Mouse (Mus musculus): ENCODE results near the gene Mrps7. TPM values are rescaled to one million over a fixed set of nuclear protein-coding genes. Genes with fewer than 3 reads are reported as not detected.

The Mrps7 gene
- polyA plus RNA-seq, 1 experiment from 2014 or later = 92.8 TPM

DNA sequence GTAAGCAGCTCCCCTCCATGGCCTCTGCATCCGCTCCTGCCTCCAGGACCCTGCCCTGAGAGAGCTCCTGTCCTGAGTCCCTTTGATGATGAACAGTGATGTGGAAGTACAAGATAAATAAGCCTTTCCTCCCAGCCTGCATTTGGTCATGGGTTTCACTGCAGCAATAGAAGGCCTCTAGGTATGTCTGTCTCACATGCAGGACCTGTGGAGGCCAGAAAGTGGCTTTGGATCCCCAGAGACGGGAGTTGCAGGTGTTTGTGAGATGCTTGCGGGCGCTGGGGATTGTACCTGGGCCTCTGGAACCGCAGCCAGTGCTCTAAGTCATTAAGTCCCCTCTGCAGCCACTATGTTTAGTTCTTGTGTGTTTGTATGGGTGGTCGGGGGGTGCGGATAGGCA is 16.2 kb downstream of the Mrps7 start:
- ATAC-seq (ENCODE audit: insufficient number of reproducible peaks, insufficient read depth, low FRiP score, low TSS enrichment, low read depth) = no peak; the same call in 1 of the 2 replicates
- Histone ChIP-seq H3K4me1 (no peaks in the 10 kb centered on the region), H3K4me2 (no peak overlapping the region), H3K36me3 (peaks cover 68% of the 10 kb centered on the region), H3K4me3 (no peak overlapping the region), H3K9me3 (no peaks in the 10 kb centered on the region), H3K9ac (no peak overlapping the region), H3K27ac (no peak overlapping the region), H3K27me3 (no peaks in the 10 kb centered on the region)
- WGBS = 93% methylated on average over 7 of the region's 7 CpGs

DNA sequence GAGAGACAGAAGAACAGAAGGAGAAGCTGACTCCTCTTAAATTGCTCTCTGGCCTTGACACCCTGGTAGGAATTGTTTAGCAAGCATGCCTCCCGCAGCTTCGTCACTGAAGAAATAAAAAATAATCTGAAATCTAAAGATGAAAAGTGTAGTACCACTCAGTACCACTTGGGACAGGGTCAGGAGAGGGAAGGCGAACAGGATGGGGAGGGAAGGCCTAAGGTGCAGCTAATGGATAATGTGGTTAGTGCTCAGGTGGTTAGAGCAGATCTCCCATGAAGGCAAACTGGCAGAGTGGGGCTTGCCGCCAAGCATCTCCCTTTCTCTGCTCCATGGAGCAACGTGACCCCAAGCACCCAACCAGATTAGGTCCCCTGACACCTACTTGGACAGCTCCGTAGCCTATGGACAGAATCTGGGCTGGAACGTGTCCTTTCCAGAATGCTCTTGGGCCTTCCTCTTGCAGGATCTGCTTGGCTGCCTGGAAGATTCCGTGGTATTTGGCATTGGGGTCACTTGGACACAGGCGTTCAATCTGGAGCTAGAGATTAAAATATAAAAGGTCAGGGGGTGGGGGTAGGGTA is 19.9 kb downstream of the Mrps7 start:
- Histone ChIP-seq H3K9ac (no peak overlapping the region), H3K27me3 (no peaks in the 10 kb centered on the region), H3K36me3 (peaks cover 43% of the 10 kb centered on the region), H3K4me3 (no peak overlapping the region), H3K4me1 (peaks cover 13% of the 10 kb centered on the region; the same call in 1 of the 2 replicates), H3K9me3 (no peaks in the 10 kb centered on the region), H3K27ac (no peak overlapping the region), H3K4me2 (no peak overlapping the region)
- no peak for ATAC-seq (ENCODE audit: insufficient number of reproducible peaks, insufficient read depth, low FRiP score, low TSS enrichment, low read depth)
- WGBS = 77% methylated on average over 9 of the region's 9 CpGs

GRCm38 (mm10) chr11:115625877-115626276 is 22.2 kb downstream of the Mrps7 start:
- H3K27me3 ChIP-seq = no peaks in the 10 kb centered on the region
- ATAC-seq (ENCODE audit: insufficient number of reproducible peaks, insufficient read depth, low FRiP score, low TSS enrichment, low read depth) = no peak
- no peak overlapping the region for H3K4me2 ChIP-seq
- H3K36me3 ChIP-seq = peaks cover 22% of the 10 kb centered on the region
- WGBS = 82% methylated on average over 9 of the region's 9 CpGs
- no peak overlapping the region for H3K4me3 ChIP-seq
- no peaks in the 10 kb centered on the region for H3K9me3 ChIP-seq
- 0 out of 2 replicates have a peak overlapping the region, but pooled peaks have one; percentile 21 for H3K9ac ChIP-seq
- H3K4me1 ChIP-seq = peaks cover 13% of the 10 kb centered on the region; the same call in 1 of the 2 replicates
- no peak overlapping the region for H3K27ac ChIP-seq

- 50% methylated on average over 11 of the region's 11 CpGs for WGBS
- H3K9me3 ChIP-seq = no peaks in the 10 kb centered on the region
- H3K27ac ChIP-seq = no peak overlapping the region
- peaks cover 13% of the 10 kb centered on the region for H3K36me3 ChIP-seq
- peak overlapping the region; percentile 80 for H3K9ac ChIP-seq
- ATAC-seq (ENCODE audit: insufficient number of reproducible peaks, insufficient read depth, low FRiP score, low TSS enrichment, low read depth) = no peak
- no peaks in the 10 kb centered on the region for H3K27me3 ChIP-seq
- peaks cover 13% of the 10 kb centered on the region; the same call in 1 of the 2 replicates for H3K4me1 ChIP-seq
- H3K4me3 ChIP-seq = peak overlapping the region; percentile 73
- peak overlapping the region; percentile 94 for H3K4me2 ChIP-seq
Measured at GRCm38 (mm10) chr11:115626824-115627616, 23.3 kb downstream of the Mrps7 start.

DNA sequence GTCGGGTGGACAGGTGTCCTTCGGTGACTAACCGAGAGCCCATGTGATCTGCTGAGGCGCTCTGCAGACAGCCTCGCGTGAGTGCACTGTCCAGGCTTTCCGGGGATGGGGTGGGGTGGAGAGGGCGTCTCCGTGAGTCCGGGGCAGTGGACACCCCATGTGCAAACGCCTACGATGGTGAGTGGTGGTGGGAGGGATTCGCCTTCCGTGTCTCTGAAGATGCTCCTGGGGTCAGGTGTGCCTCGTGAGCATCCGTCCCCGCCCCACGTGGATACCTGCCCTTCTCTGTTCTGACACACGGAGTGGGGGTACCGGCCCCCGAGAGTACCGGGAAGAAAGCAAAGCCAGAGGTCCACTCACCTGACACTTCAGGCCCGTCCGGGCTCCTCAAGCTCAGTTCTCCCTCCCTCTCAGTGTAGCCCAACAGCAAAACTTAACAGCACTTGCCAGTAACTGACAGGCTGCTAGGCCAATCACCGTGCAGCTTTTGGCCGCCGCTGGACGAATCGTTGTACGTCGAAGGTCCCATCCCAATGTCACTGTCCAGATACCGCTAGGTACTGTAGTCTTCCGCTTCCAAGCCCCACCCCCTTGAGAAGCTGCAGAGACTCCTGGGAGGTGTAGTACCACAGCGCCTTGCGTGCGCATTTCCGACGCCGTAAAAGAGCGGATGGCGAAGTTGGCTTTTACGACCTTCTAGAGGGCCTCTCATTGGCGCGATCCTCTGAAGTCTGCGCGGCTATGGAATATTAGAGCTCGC is 24.2 kb downstream of the Mrps7 start, which contains the start of gene Slc25a19:
Gene Slc25a19 (minus strand): TSS at position 591 of the 760 bp plus-strand sequence.
- Histone ChIP-seq H3K27me3 (no peaks in the 10 kb centered on the region), H3K4me1 (peaks cover 13% of the 10 kb centered on the region; the same call in 1 of the 2 replicates), H3K27ac (peak within 1 kb of the TSS; percentile 33; the same call in 1 of the 2 replicates), H3K36me3 (peaks cover 4% of the 10 kb centered on the region), H3K9me3 (no peaks in the 10 kb centered on the region), H3K4me2 (peak within 1 kb of the TSS; percentile 94), H3K4me3 (peak within 1 kb of the TSS; percentile 73), H3K9ac (peak within 1 kb of the TSS; percentile 80)
- WGBS = under 1% methylated on average over 47 of the region's 47 CpGs
- peak; percentile 98 for ATAC-seq (ENCODE audit: insufficient number of reproducible peaks, insufficient read depth, low FRiP score, low TSS enrichment, low read depth)

- Histone ChIP-seq H3K4me3 (peak overlapping the region; percentile 73), H3K9ac (peak overlapping the region; percentile 44; the same call in 1 of the 2 replicates), H3K27ac (peak overlapping the region; percentile 33; the same call in 1 of the 2 replicates)
Measured at GRCm38 (mm10) chr11:115628465-115629101, 24.9 kb downstream of the Mrps7 start.

DNA sequence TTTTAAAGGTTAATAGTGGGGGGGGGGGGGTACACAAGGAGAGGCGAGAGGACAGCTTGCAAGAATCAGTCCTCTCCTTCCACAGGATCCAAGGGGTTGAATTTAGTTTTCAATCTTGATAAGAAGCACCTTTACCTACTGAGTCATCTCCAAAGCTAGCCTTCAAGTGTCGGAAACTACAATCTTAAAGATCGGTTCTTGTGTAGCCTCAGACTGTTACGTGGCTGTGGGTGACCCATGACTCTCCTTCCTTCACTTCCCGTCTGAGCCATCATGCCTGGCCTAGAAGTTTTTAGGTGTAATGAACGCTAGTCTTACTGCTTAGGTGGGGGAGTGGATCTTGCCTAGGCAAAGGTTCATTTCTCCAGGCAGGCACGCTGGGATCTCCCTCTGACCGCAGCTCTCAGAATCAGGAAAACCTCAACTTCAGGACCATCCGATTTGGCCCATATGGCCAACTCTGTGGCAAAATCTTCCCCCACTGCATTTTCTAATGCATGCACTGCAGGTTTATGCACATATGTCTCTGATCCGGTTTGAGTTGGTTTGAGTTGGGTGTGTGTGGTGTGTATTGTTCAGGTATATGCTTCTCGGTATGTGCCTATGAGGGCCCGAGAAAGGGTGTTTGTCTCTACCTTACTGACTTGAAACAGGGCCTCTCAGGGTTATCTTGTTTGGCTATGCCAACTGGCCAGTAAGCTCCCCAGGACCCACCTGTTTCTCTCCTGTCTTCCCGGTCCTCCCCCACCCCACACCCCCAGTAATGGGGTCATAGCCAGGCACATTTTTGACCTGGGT is 26.2 kb downstream of the Mrps7 start:
- H3K27me3 ChIP-seq = no peaks in the 10 kb centered on the region
- no peak overlapping the region for H3K4me3 ChIP-seq
- H3K9ac ChIP-seq = no peak overlapping the region
- no peaks in the 10 kb centered on the region for H3K9me3 ChIP-seq
- no peak for ATAC-seq (ENCODE audit: insufficient number of reproducible peaks, insufficient read depth, low FRiP score, low TSS enrichment, low read depth)
- H3K4me2 ChIP-seq = no peak overlapping the region
- peaks cover 13% of the 10 kb centered on the region; the same call in 1 of the 2 replicates for H3K4me1 ChIP-seq
- H3K27ac ChIP-seq = no peak overlapping the region
- no peaks in the 10 kb centered on the region for H3K36me3 ChIP-seq
- 83% methylated on average over 13 of the region's 13 CpGs for WGBS

More at GRCm38 (mm10) chr11:115628465-115629101, 24.9 kb downstream of the Mrps7 start:
- peaks cover 13% of the 10 kb centered on the region; the same call in 1 of the 2 replicates for H3K4me1 ChIP-seq
- no peaks in the 10 kb centered on the region for H3K27me3 ChIP-seq
- 50% methylated on average over 13 of the region's 13 CpGs for WGBS
- H3K36me3 ChIP-seq = no peaks in the 10 kb centered on the region
- no peaks in the 10 kb centered on the region for H3K9me3 ChIP-seq
- H3K4me2 ChIP-seq = peak overlapping the region; percentile 94
- ATAC-seq (ENCODE audit: insufficient number of reproducible peaks, insufficient read depth, low FRiP score, low TSS enrichment, low read depth) = no peak

- Histone ChIP-seq H3K4me2 (0 out of 2 replicates have a peak overlapping the region, but pooled peaks have one; percentile 0), H3K4me3 (no peak overlapping the region), H3K27me3 (no peaks in the 10 kb centered on the region), H3K9me3 (no peaks in the 10 kb centered on the region), H3K9ac (no peak overlapping the region), H3K27ac (no peak overlapping the region), H3K36me3 (no peaks in the 10 kb centered on the region), H3K4me1 (peaks cover 13% of the 10 kb centered on the region; the same call in 1 of the 2 replicates)
- WGBS = 48% methylated on average over 16 of the region's 16 CpGs
- ATAC-seq (ENCODE audit: insufficient number of reproducible peaks, insufficient read depth, low FRiP score, low TSS enrichment, low read depth) = no peak
Measured at GRCm38 (mm10) chr11:115630532-115631504, 27.1 kb downstream of the Mrps7 start.

GRCm38 (mm10) chr11:115631505-115631890 is 27.8 kb downstream of the Mrps7 start:
- no peaks in the 10 kb centered on the region for H3K36me3 ChIP-seq
- no peaks in the 10 kb centered on the region for H3K9me3 ChIP-seq
- H3K27ac ChIP-seq = no peak overlapping the region
- 0 out of 2 replicates have a peak overlapping the region, but pooled peaks have one; percentile 0 for H3K4me2 ChIP-seq
- H3K9ac ChIP-seq = no peak overlapping the region
- WGBS = 28% methylated on average over 3 of the region's 3 CpGs
- peaks cover 7% of the 10 kb centered on the region; the same call in 1 of the 2 replicates for H3K4me1 ChIP-seq
- H3K4me3 ChIP-seq = no peak overlapping the region
- no peak for ATAC-seq (ENCODE audit: insufficient number of reproducible peaks, insufficient read depth, low FRiP score, low TSS enrichment, low read depth)
- H3K27me3 ChIP-seq = no peaks in the 10 kb centered on the region
